Mouse (Mus musculus): ENCODE results near the gene Mt1.

DNA sequence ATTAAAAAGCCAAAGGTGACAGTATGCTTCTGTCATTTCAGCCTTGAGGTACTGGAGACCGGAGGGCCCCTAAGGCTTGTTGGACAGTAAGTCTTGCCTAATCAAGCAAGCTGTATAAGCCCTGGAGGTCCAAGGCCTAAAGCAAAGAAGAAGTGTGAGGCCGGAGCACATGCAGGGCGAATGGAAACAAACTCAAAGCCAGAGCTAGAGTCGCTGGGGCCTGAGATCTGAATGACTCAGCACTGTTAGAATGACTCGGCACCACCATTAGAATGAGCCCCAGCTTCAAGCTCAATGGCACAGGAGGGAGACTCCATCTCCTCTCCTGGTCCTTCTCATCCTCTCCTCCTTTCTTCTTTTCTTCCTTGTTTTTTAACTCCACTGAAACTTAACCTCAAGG, 28.0 kb upstream of the Mt1 start:
- no peak for TF ChIP-seq POLR2A (IDR thresholded peaks at IDR 0.05; ENCODE audit: insufficient read depth, low read depth, low read length)
- no peak for TF ChIP-seq CTCF (IDR thresholded peaks at IDR 0.05; ENCODE audit: insufficient read depth, low read depth, low read length)

All from olfactory bulb, adult 2 months (tissue).